Mouse (Mus musculus) adrenal gland, postnatal 36 days (tissue): Measurements from ENCODE around the gene Mymx. TPM values are rescaled to one million over a fixed set of nuclear protein-coding genes. Genes with fewer than 3 reads are reported as not detected.
A peak's percentile ranks its signal among the peaks of the same experiment; 100 is the strongest.

Experiments
- DNase-seq, 2 experiments: peaks; one replicate each; pipeline ENCODE4 v3.0.0; 2021; ENCODE audit warnings: mixed read lengths in 1 of 2
- total RNA-seq, 2 experiments: library from RNA; stranded (reverse); gene quantifications; 2 replicates each; pipeline ENCODE4 v1.2.3; 2021

The Mymx gene
- total RNA-seq, 2 experiments from 2014 or later: not detected

GRCm38 (mm10) chr17:45572103-45573086 lies 29.5 kb downstream of the Mymx start:
- peak; percentile 83 to 88 for DNase-seq

DNA sequence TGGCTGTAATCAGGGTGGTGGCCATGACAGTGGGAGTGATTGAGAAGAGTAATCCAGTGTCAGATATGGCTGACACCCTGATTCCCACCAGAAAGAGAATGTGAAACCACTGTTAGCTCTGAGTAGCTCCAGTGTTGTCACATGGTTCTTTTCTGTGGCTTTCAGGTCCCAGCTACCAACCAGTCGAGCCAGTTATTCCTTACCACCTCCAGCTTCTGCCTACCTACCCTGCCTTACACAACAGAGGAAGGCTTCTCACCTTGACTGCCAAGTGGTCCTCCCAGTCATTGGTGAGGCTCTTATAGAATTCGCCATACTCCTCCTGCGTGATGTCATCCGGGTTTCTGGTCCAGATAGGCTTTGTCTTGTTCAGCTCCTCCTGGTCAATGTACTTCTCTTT lies 31.9 kb downstream of the Mymx start:
- DNase-seq: no peak

DNA sequence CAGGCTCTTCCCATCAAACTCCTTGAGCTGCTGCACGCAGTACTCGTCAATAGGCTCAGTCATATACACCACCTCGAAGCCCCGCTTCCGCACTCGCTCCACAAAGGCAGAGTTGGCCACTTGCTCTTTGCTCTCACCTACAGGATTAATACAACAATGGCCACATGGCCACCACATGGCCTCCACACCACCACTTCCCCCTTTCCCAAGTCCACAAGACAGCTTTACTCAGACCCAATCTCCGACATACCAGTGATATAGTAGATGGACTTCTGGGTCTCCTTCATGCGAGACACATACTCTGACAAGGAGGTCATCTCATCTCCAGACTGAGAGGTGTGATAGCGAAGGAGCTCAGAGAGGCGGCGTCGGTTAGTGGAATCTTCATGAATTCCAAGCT lies 32.9 kb downstream of the Mymx start:
- DNase-seq: no peak

DNA sequence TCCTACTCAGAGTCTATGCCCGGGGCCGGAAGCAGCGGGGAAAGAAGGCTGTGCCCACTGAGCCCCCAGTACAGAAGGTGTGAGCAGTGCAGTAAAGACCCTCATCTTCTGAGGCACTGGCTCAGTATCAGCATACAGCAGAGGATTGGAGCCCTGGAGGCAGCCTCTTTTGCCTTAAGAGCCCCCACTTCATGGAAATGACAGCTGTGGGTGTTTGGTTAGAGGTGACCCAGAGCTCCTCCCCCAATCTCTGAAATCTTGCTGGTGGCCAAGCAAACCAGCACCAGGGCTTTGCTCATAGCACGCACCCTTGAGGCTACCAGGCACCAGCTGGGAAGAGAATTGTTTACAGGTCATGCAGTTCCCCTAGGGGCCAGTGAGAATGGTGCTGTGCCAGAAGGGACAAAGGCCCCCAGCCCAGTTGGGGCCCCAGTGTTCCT lies 34.7 kb downstream of the Mymx start:
- no peak for DNase-seq

- no peak for DNase-seq
Measured at GRCm38 (mm10) chr17:45566360-45567161, 35.3 kb downstream of the Mymx start.

- no peak for DNase-seq
Measured at GRCm38 (mm10) chr17:45566031-45566359, 35.9 kb downstream of the Mymx start.

DNA sequence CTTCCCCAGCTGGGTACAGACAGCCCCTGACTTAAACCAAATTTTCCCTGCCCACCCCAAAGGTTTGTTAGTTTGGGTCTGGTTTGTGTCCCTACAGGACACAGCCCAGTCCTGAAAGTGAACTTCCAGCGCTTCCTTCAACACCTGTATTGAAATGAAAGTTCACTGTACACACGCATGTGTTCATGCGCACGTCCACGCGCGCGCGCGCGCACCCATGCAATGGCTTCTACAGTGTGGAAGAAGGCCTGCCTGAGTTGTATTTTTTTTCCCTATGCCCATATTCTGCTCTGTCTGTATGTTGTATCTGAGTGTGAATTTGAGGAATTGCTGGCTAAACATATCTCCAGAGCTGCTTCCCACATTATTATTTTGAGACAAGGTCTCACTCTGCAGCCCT lies 36.8 kb downstream of the Mymx start:
- no peak for DNase-seq

DNA sequence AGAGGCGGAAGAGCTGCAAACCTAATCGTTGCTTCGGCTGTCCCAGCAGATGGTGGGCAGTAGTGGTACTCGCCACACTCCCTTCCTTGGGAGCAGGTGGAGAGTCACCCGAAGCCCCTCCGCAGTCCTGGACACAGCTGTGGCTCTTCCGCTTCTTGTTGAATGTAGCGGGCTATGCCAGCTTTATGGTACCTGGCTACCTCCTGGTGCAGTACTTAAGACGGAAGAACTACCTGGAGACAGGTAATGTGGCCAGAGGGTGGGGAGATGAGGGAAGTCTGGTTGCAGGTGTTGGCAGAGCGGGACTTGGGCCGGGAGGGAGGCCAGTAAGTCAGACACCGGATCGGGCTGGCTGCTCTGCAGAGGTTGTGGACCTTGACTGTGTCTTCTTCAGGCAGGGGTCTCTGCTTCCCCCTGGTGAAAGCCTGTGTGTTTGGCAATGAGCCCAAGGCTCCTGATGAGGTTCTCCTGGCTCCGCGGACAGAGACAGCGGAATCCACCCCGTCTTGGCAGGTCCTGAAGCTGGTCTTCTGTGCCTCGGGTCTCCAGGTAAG lies 37.3 kb downstream of the Mymx start:
- no peak for DNase-seq

- DNase-seq: peak; percentile 97 to 98
Measured at GRCm38 (mm10) chr17:45563655-45564530, 38.0 kb downstream of the Mymx start, which contains the start of gene Slc35b2. Gene Slc35b2, plus strand, starts transcription at chr17:45563874.

- DNase-seq: no peak
Measured at GRCm38 (mm10) chr17:45563216-45563615, 38.7 kb downstream of the Mymx start.

GRCm38 (mm10) chr17:45559732-45560525 lies 42.0 kb downstream of the Mymx start:
- DNase-seq: no peak

GRCm38 (mm10) chr17:45557998-45558862 lies 43.7 kb downstream of the Mymx start:
- no peak for DNase-seq

GRCm38 (mm10) chr17:45557246-45557824 lies 44.6 kb downstream of the Mymx start:
- DNase-seq: peak in 1 of 2 experiments; percentile 19

DNA sequence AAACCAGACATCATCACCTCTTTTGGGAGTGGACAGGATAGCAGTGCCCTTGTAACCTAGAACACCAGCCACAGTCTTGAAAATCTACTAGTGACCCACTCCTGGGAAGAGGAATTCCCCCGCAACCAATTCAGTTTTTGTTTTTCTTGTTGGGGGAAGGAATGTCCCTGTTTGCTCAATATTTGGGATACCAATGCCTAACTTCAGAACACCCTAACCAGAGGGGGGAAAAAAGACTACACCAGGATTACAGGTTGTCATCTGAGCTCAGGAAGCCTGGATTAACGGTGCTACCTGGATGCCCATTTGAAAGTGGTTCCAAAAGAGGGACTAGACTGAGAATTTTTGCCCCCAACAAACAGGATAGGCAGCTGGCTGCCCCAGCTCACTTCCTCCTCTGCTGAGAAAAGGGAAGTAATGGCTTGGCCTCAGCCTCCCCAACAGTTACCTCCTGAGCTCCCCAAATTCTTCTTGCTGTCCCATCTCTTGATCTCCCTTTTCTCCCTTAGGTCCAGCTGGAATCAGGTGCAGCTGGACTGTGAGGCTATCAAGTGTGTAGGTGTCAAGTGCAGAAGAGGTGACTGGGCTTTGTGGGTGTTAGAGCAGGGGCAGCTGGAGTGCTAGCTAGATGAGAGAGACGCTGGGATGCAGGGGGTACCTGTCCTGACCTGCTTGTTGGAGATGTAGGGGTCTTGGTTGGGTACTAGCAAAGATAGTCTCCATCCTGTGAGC lies 45.2 kb downstream of the Mymx start:
- no peak for DNase-seq

DNA sequence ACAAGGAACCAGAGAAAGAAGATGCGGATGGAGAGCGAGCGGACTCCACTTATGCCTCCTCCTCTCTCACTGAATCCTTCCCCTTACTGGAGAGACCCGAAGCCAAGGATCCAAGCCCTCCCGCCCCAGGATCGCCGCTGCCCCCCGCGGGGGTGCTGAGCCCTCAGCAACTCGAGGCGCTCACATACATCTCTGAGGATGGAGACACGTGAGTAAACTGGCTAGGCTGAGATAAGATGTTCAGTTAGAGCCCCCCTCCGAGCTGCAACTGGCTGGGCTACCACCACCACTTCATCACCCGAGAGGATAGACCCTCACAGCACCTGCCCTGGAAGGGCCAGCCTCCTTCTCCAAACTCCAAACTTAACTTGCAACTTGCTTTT lies 45.8 kb downstream of the Mymx start:
- no peak for DNase-seq

DNA sequence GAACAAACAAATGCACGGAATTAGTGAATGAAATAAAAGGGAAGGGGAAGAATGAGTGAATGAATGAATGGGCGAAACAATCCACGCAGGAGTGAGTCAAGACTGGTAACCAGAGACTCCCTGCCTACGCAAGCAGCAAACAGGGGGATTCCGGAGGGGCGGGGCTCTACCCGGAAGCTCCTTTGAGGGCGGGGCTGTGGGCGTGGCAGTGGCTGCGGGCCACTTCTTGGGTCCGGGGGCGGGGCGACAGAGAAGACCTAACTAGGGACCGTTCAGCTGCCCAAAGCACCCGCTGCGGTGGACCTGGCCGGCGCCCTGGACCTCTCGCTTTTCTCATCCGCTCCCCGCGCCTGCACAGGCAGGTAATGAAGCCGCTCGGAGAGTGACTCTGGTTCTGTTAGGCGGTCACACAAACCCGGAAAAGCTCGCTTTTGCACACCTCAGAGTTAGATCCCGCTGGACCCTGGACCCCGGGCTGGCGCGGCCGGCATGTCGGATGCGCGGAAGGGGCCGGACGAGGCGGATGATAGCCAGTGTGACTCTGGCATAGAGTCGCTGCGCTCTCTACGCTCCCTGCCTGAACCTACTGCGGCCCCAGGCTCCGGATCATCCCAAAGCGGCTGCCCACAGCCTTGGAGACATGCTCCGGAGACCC lies 46.3 kb downstream of the Mymx start, which contains the start of gene Nfkbie:
Nfkbie (plus strand) TSS at position 252 of the 655 bp plus-strand sequence.
- DNase-seq: peak; percentile 98 to 99

GRCm38 (mm10) chr17:45554420-45554819 lies 47.5 kb downstream of the Mymx start:
- DNase-seq: no peak

DNA sequence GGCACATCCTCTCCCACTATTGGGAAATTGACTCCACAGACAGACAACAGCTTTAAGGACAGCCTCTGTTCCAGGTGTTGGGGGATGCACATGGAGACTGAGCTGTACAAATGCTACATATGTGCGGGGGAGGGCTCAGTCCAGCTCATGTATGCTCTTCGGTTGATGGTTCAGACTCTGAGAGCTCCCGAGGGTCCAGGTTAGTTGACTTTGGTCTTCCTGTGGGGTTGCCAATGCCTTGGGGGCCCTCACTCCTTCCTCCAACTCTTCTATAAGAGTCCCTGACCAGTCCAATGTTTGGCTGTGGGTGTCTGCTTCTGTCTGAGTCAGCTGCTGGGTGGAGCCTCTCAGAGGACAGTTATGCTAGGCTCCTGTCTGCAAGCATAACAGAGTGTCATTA lies 48.8 kb downstream of the Mymx start:
- no peak for DNase-seq
